7 mouse cellular contexts compared by ENCODE assay signal in the genomic region with DNA sequence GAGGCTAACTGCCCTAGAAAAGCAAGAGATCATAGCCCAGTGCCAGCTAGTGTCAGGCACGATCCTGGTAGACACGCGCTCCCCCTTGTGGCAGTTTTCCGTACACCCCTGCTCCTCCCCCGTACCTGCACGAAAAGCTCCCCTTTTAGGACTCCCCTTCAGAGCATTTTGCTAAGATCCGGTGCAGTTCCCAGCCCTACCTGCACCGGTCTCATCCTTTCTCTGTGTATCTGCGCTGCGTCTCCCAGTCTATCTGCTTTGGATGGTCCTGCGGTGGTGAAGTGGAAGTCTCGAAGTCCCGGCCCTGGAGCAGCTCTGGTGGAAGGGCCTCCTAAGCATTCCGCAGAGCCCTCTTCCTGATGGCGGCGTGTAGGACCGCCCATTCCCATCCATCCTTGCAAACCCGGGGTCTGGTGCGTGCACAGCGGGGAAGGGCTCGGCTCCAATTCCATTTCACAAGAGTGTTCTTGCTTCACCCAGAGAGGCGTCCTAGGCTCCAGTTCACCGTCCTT. TPM values are rescaled to one million over a fixed set of nuclear protein-coding genes. Genes with fewer than 3 reads are reported as not detected.
A peak's percentile ranks its signal among the peaks of the same experiment; 100 is the strongest.
DNase-seq lines count a peak whose midpoint lies in the region; ATAC-seq lines count a peak whose summit lies in the region.

A gene (minus strand): TSS at position 383 of the 512 bp plus-strand sequence.

- intact Hi-C loops in left cerebral cortex, postnatal 14 days (cut with DNase I): loop anchor here (2.0 kb wide), 1 partner anchor 113 kb away; no protein-coding TSS in a partner anchor

- ATAC-seq in intestine, embryonic 14.5 days (replicated peaks; ENCODE audit: low FRiP score, low TSS enrichment, low read depth): peak; percentile 80

- no peaks in the 10 kb centered on the region for H3K27me3 ChIP-seq in intestine, embryonic 14.5 days (replicated peaks; ENCODE audit: control insufficient read depth, insufficient read depth, low read length)

- peak within 1 kb of the TSS; percentile 39; the same call in 1 of the 2 replicates for H3K27ac ChIP-seq in intestine, embryonic 14.5 days (ENCODE audit: low read depth)

- DNase-seq in adrenal gland, adult (ENCODE audit: inconsistent age in 2 of 2, low spot score in 1 of 2): peak; percentile 80 to 96
- DNase-seq in embryo, embryonic 10.5 days (ENCODE audit: low spot score): peak; percentile 90
- peak; percentile 47 for DNase-seq in gastrocnemius, postnatal 25 days
- peak; percentile 95 for DNase-seq in intestine, embryonic 14.5 days (ENCODE audit: low spot score)
- peak; percentile 89 to 93 for DNase-seq in left cerebral cortex, postnatal 14 days (ENCODE audit: low spot score in 2 of 2)
- peak; percentile 86 for DNase-seq in mesoderm, embryonic 11.5 days (ENCODE audit: low read depth, low spot score)
- peak; percentile 92 for DNase-seq in right cerebral cortex, postnatal 4 days

- no peaks in the 10 kb centered on the region for H3K36me3 ChIP-seq in intestine, embryonic 14.5 days (ENCODE audit: control insufficient read depth, insufficient read depth, low read length)

- no peaks in the 10 kb centered on the region for H3K9me3 ChIP-seq in intestine, embryonic 14.5 days (ENCODE audit: control insufficient read depth, low read length)

- under 1% methylated on average over 23 of the region's 23 CpGs for WGBS in intestine, embryonic 14.5 days

- 0 out of 2 replicates have a peak, but pooled peaks cover 2% of the 10 kb centered on the region for H3K4me1 ChIP-seq in intestine, embryonic 14.5 days (replicated peaks; ENCODE audit: control insufficient read depth, insufficient read depth, low read length)

- H3K4me3 ChIP-seq in intestine, embryonic 14.5 days (ENCODE audit: low read depth, low read length): peak within 1 kb of the TSS; percentile 44

- H3K9ac ChIP-seq in intestine, embryonic 14.5 days (ENCODE audit: low read length): peak within 1 kb of the TSS; percentile 34

- peak within 1 kb of the TSS; percentile 74 for H3K4me2 ChIP-seq in intestine, embryonic 14.5 days (ENCODE audit: low read length)

RNA-seq across cellular contexts. Expression of the gene that starts here (rescaled TPM):
- total RNA-seq in gastrocnemius, postnatal 25 days (2021): 1 to 10 TPM in 1 of 2 experiments, not detected in 1; 7.8 TPM
- polyA plus RNA-seq in intestine, embryonic 14.5 days (2014; fragmentation: Nextera tagmentation; extraction: Ambion mirVana): 16.7 and 16.8 TPM in 2 replicates
- 10 to 100 TPM; 16.3 to 18.6 TPM for total RNA-seq in left cerebral cortex, postnatal 14 days (2021)

Comparison
In these comparisons a context has a peak if more than half of its experiments do, and no peak if none do; other contexts are left out.
1. Peak in every context shown above with its lines: DNase-seq, ATAC-seq, H3K4me3 ChIP-seq and H3K27ac ChIP-seq.